Mouse (Mus musculus) CD4-positive helper T cell, adult 2 months (primary cell): ENCODE data around the gene Kbtbd6.
"Not testable (repeated sequence)": the region's sequence is repeated elsewhere in the genome, so short reads cannot be mapped to it uniquely, and the experiment has no call there.

Experiments used
- DNase-seq: peaks from one replicate; pipeline ENCODE4 v3.0.0-alpha.2; 2012; ENCODE audit warnings: low read depth, missing footprints, low spot score

The Kbtbd6 gene

DNA sequence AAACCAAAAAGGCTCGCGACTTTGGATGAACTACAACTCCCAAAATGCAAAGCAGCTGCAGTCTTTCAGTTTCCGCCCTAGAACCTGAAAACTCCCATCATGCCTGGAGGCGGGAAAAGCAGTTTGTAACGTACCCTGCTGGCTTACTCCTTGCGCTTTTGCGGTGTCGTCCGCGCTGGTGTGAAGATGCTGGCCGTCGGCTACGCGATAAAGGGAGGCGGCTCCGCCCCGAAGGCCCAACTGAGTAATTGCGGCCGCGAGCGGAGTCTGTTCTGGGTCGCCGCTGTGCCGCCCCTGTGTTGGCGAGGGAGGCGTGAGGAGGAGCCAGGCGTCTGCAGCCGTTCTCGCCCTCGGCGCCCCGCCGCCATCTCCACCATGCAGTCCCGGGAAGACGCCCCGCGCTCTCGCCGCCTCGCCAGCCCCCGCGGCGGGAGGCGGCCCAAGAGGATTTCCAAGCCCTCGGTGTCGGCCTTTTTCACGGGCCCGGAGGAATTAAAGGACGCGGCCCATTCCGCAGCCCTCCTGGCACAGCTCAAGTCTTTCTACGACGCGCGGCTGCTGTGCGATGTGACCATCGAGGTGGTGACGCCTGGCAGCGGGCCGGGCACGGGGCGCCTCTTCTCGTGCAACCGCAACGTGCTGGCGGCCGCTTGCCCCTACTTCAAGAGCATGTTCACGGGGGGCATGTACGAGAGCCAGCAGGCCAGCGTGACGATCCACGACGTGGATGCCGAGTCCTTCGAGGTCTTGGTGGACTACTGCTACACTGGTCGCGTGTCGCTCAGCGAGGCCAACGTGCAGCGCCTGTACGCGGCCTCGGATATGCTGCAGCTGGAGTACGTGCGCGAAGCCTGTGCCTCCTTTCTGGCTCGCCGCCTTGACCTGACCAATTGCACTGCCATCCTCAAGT lies at the start of gene Kbtbd6:
Gene Kbtbd6, plus strand, starts transcription at position 155 of the 910 bp plus-strand sequence.
- peak; percentile 88 for DNase-seq

- DNase-seq = no peak
Measured at GRCm38 (mm10) chr14:79407641-79408040, 44.0 kb upstream of the Kbtbd6 start.

DNA sequence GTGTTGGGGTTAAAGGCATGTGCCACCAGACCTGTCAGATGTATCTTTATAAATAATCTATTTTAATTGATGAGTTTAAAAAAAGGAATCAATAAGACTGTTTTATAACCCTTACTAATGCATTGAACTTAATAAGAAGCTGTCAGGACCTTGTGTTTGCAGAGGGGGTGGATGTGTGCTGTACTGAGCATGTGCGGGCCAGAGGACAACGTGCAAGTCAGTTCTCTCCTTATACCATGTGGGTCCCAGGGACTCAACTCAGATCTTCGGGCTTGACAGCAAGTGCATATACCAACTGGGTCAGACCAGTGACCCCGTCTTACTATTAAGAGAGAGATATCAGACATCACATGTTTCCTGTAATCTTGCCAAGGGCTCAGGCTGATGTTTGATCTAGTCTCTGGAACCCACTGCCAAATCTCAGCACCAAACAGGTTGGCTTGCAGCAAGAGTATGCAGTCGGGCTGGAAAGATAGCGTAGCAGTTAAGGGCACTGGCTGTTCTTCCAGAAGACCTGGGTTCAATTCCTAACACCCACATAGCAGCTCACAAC lies 42.3 kb upstream of the Kbtbd6 start:
- no peak for DNase-seq

GRCm38 (mm10) chr14:79410662-79411061 lies 41.0 kb upstream of the Kbtbd6 start:
- DNase-seq = no peak

GRCm38 (mm10) chr14:79413121-79413520 lies 38.5 kb upstream of the Kbtbd6 start:
- no peak for DNase-seq

DNA sequence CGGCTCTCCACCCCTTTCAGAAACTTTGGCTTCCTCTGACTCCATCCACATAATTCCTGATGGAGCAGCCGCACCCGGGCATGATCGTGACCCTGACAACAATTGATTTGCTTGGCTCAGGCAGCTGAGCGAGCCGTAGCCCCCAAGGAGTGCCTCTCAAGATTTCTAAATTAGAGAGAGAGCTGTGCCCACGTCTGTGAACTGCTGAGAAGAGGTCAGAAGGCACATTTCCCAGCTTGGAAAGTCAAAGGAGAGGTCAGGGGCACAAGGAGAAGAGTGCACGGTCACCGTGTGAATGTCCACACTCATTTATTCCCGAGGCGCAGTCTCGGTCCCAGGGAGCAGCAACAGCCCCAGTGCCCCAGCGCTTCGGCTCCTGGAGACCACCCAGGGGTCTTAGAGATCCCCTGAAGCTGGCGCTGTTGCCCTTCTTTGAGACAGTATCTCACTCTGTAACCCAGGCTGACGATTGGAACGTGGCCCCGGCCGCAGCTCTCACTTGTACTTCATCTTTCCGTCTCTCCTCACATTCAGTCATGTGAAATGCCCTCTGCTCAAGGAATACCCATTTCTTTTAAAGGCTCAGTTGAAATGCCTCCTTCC lies 31.5 kb upstream of the Kbtbd6 start:
- DNase-seq = no peak

DNA sequence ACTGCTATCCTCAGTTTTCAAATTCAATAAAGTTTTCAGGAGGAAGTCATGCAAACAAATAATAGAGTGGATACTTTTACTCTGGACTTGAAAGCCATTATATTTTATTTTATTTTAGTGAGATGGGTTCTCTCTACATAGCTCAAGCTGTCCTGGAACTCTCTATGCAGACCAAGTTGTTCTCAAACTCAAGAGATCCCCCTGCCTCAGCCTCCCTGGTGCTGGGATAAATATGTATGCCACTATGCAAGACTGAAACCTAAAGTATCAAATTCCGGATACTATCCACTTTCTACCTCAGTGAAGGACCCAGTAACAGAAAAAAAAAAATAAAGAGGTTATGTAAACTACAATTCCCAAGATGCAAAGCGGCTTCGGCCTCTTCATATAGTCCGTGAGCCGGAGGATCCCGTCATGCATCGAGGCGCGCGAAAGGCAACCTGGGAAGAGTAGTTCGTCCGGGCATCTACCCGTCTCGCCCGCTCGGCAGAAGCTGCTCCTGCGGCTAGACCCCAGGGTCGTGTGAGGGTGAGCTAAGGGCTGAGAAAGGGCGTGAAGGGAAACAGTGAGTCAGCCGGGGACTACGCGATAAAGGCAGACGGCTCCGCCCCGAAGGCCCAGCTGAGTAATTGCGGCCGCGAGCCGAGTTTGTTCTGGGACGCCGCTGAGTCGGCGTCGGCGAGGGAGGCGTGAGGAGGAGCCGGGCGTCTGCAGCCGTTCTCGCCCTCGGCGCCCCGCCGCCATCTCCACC lies 25.5 kb upstream of the Kbtbd6 start, which contains the start of gene Kbtbd7:
Gene Kbtbd7, plus strand, starts transcription at position 533 of the 751 bp plus-strand sequence.
- DNase-seq = peak; percentile 98

GRCm38 (mm10) chr14:79426730-79427365 lies 24.8 kb upstream of the Kbtbd6 start:
- not testable (repeated sequence) for DNase-seq

DNA sequence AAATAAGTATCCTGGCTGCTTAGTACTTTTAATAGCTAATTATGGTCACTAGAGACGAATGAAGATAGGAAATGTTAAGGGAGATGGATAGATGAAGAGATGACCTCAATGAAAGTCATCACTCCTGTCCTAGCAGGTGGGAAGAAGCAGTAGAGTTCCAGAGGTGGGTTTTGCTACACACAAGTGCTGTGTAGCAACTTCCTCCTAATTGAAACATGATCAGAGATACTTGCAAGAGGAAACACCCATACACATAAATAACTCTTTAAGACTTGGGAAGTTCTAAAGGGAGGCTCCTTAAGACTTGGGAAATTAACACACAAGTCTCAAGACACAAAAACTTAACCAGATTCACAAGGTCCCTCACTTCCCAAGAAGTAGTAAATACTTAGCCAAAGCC lies 17.6 kb upstream of the Kbtbd6 start:
- no peak for DNase-seq

GRCm38 (mm10) chr14:79440655-79441054 lies 11.0 kb upstream of the Kbtbd6 start:
- no peak for DNase-seq

GRCm38 (mm10) chr14:79441441-79441840 lies 10.2 kb upstream of the Kbtbd6 start:
- DNase-seq = no peak

DNA sequence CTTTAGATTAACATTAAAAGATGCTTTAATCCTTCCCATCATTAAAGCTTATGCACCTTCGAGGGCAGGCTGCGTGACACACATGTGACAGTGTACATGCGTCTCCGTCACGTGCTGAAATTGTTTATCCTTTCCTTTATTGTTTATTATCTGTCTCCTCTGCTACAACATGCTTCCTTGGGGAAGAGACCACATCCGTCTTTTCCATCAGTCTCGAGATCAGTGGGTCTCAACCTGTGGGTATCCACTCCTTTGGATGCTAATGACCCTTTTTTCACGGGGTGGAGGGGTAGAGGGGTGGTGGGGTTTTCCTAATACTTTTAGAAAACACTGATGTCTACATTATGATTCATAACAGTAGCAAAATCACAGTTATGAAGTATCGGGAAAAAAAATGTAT lies 7.0 kb upstream of the Kbtbd6 start:
- DNase-seq = no peak

DNA sequence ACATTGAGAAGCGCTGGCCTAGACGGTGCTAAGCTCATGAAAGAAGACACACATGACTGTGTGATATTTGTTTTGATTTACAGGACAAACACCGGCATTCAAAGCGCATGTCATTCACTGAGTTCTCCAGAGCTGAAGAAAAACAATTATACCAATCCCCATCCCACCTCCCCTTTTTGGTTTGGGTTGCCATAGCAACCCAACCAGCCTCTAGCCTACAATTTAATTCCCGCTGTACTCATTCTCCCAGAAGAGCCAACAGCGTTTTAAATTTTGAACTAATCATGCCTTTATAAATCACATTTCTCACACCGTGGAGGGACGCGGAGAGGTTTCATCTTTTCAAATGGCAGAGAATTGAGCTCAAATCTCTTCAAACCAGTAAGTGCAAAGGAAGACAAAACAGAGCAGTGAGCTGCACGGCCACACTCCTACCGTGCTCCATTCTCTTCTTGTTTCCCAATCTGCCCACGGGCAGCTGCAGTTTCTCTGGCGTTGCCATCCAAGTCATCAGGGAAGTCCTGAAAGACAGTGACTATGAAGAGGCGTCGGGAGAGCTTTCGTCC lies 6.5 kb upstream of the Kbtbd6 start:
- DNase-seq = no peak

DNA sequence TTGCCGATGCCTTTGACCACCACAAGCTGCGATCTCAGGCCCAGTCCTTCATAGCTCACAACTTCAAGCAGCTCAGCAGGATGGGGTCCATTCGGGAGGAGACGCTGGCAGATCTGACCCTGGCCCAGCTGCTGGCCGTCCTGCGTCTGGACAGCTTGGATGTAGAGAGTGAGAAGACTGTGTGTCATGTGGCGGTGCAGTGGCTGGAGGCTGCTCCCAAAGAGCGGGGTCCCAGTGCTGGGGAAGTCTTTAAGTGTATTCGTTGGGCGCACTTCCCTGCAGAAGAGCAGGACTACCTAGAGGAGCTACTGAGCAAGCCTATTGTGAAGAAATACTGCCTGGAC lies 928 bp downstream of the Kbtbd6 start:
- not testable (repeated sequence) for DNase-seq

- no peak for DNase-seq
Measured at GRCm38 (mm10) chr14:79460401-79460800, 8.8 kb downstream of the Kbtbd6 start.

DNA sequence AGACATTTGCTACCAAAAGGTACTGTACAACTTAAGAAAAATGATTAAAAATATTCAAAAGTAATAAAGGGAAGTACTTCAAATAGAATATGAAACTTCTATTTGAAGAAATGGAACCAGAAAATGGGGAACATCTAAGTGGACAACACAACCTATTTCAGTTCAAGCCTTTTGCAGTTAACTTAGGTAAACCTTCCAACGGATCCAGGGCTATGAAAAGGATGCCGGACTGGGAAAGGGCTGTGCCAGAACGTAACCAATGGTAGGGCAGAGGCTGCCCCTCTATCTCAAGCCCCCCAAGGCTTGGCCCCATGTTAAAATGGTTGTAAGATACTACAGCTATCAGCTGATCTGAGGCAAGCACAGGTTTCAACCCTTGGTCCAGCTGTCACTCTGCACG lies 9.4 kb downstream of the Kbtbd6 start:
- DNase-seq = no peak

DNA sequence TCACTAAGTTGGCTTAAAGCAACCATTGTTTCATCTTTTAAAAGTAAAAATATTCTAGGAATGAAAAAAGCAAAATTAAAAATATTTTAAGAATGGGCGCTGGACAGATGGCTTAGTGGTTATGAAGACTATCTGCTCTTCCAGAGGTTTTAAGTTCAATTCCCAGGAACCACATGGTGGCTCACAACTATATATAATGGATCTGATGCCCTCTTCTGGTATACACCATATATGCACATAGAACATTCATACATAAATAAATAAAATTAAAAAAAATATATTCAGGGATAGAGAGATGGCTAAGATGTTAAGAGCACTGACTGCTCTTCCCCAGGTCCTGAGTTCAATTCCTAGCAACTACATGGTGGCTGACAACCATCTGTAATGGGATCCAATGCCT lies 14.0 kb downstream of the Kbtbd6 start:
- no peak for DNase-seq

DNA sequence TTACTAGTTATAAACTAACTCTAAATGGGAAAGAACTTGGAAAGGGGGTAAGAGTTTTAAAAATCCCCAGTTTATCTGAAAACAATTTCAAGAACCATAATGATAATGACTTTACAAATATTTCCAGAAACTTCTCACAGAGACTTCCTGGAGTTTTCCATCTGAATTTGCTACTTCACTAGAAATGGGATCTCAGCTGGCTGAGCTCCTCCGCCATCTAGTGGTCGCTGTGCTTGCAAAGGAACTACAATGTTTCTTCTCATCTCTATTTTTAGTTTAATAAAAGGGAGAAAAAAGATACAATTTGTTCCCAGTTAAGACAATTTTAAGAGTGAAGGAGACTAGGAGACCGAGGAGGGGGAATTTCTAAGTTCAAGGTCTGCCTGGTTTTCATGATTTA lies 16.0 kb downstream of the Kbtbd6 start:
- DNase-seq = peak; percentile 43

DNA sequence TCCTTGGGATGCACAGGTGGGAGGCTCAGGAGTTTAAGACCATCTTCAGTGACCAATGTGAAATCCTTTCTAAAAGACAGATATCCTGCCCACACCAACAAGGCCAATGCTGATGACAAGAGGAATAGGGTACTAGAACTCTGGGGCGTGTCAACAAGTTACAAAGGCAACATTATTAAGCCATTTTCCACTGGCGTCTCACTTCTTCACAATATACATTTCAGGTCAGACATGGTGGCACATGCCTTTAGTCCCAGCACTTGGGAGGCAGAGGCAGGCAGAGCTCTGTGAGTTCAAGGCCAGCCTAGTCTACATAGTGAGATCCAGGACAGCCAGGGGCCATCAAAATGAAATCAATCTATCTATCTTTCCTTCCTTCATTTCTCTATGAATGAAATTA lies 21.7 kb downstream of the Kbtbd6 start:
- no peak for DNase-seq

DNA sequence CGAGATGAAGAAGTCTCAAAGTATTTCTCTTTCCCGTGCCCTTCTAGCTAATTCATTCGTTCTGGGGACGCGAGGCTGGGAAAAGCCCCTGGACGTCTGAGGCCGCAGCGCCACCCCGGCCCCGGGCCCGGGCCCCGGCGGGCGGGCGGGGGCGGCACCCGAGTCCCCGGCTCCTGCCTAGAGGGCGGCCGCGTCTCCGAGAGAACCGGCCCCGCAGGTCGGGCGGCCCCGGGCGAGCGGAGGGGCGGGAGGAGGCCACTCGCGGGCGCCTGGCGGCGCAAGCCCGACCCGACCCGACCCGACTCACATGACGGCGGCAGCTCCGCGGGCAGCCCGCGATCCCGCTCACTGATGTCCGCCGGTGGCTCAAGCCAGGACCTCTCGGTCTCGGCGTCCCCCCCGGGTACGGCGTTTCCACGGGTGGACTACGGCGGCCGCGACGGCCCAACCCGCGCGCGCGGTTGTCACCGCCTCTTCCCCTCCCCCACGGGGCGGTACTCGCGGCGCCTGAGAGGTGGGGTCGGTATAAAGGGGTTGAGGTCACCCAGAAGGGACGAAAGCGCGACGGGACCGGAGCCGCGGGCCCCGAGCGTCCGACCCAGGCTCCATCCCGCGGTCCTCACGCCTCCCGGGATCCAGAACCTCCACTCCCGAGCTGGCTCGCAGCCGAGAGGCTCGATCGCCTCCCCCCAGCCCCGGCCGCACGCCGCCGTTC lies 29.1 kb downstream of the Kbtbd6 start, which contains the start of gene Elf1:
Gene Elf1, plus strand, starts transcription at position 571 of the 715 bp plus-strand sequence.
- DNase-seq = peak; percentile 90
